Mouse (Mus musculus): ENCODE measurements around the gene Stk38. TPM values are rescaled to one million over a fixed set of nuclear protein-coding genes. Genes with fewer than 3 reads are reported as not detected.
A peak's percentile ranks its signal among the peaks of the same experiment; 100 is the strongest.

The Stk38 gene
- polyA plus RNA-seq (2015; fragmentation: Nextera tagmentation; extraction: Ambion mirVana) = 119 and 128 TPM in 2 replicates

DNA sequence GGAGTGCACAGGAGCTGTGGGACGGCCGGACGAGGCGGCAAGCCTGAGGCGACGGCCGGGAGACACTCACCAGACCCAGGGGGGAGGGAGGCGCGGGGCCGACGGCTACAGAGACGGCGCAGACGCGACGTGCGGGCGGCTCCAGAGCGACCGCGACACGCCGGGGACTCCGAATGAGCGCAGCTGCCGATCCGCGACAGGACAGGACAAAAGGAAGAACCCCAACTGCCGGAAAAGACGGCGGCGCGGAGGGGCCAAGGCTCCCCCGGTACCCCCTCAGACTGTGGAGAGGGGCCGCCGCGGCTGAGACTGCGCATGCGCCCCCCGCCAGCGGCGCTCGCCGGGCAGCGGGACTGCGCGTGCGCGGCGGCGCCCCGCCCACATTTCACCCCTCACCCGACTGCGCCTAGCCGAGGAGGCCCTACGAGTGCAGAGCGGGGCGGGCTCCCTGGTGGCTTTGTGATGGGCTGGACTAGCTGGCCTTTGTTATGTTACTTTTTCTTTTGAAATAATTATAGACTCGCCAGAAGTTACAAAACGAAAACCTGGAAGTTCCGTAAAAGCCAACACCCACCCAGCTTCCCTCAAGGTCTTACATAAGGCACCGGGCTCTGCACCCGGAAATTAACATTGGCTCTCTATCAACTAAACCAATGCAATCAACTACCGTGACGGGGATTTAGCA, at the start of gene Stk38:
Gene Stk38 (minus strand): TSS at position 355 of the 685 bp plus-strand sequence.
- Histone ChIP-seq H3K9me3 (no peaks in the 10 kb centered on the region), H3K4me2 (replicated peaks) (peak within 1 kb of the TSS; percentile 51), H3K36me3 (no peaks in the 10 kb centered on the region), H3K27me3 (no peaks in the 10 kb centered on the region), H3K9ac (replicated peaks) (peak within 1 kb of the TSS; percentile 95), H3K4me1 (peaks cover 29% of the 10 kb centered on the region), H3K27ac (replicated peaks) (peak within 1 kb of the TSS; percentile 91), H3K4me3 (peak within 1 kb of the TSS; percentile 83)
- under 1% methylated on average over 65 of the region's 65 CpGs for WGBS
- ATAC-seq (replicated peaks) = peak; percentile 92

DNA sequence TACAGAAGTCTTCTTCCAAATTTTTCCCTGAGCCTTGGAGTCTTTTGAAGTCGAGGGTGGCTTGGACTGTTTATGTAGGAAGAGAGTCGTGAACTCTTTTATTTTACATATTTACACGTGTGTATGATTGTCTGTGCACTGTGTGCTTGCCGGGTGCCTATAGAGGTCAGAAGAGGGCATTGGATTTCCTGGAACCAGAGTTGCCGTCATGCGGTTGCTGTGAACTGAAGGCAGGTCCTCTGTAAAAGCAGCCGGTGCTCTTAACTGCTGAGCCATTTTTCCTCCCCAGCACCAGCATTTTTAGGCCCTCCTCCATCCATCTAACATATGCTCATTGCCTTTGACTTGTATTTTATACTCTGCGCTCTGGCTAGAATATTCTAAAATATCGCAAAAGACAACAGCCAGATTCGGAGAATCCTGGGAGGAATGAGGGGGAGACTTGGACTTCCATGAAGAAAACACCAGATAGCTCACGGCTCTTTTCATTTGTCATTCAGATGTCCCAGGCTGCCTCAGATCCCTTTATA, 49.6 kb upstream of the Stk38 start:
- Histone ChIP-seq H3K4me1 (peaks cover 13% of the 10 kb centered on the region), H3K36me3 (no peaks in the 10 kb centered on the region), H3K9me3 (no peaks in the 10 kb centered on the region), H3K27me3 (no peaks in the 10 kb centered on the region), H3K9ac (replicated peaks) (no peak overlapping the region), H3K4me2 (replicated peaks) (no peak overlapping the region), H3K4me3 (no peak overlapping the region), H3K27ac (replicated peaks) (no peak overlapping the region)
- 84% methylated on average over 11 of the region's 11 CpGs for WGBS
- ATAC-seq (replicated peaks) = no peak

DNA sequence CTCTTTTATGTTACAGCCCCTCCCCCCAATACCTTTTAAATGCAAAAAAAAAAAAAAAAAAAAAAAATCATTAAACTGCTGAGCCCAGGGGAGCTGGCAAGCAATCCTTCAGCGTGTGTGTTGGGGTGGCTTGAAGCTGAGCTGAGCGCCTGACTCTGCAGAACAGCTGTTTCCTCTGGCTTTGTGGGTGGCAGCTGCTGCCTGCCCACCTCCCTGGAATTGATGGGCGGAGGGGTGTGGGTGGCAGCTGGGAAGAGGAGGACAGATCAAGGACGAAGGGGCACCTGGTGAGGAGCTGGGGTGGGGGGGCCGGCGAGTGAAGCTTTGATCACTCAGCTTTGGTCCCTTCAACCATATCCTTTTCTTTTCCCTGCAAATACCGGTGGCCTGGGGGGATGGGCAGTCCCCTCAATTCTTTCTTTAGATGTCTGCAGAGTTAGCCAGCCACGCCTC, 48.9 kb upstream of the Stk38 start:
- 6% methylated on average over 8 of the region's 8 CpGs for WGBS
- Histone ChIP-seq H3K27me3 (no peaks in the 10 kb centered on the region), H3K4me1 (peaks cover 13% of the 10 kb centered on the region), H3K9me3 (no peaks in the 10 kb centered on the region), H3K36me3 (no peaks in the 10 kb centered on the region), H3K27ac (replicated peaks) (0 out of 2 replicates have a peak overlapping the region, but pooled peaks have one; percentile 43), H3K4me3 (no peak overlapping the region), H3K4me2 (replicated peaks) (no peak overlapping the region), H3K9ac (replicated peaks) (no peak overlapping the region)
- ATAC-seq (replicated peaks) = peak; percentile 43; the same call in 1 of the 2 replicates

DNA sequence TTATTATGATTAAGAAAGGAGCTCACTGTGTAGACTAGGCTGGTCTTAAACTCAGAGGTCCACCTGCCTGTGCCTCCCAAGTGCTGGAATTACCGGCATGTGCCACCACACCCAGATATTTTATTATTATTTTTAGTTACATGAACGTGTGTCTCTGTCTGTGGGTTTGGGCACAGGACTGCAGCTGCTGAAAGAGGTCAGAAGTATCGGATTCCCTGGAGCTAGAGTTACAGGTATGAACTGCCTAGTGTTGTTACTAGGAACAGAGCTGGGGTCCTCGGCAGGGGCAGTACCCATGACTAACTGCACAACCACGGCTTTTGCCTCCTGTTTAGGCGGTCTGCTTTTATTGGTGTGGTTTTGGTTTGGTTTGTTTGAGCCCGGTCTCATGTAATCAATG, 48.4 kb upstream of the Stk38 start:
- H3K27ac ChIP-seq (replicated peaks) = peak overlapping the region; percentile 47; the same call in 1 of the 2 replicates
- no peak for ATAC-seq (replicated peaks)
- WGBS = 55% methylated on average over 7 of the region's 7 CpGs

DNA sequence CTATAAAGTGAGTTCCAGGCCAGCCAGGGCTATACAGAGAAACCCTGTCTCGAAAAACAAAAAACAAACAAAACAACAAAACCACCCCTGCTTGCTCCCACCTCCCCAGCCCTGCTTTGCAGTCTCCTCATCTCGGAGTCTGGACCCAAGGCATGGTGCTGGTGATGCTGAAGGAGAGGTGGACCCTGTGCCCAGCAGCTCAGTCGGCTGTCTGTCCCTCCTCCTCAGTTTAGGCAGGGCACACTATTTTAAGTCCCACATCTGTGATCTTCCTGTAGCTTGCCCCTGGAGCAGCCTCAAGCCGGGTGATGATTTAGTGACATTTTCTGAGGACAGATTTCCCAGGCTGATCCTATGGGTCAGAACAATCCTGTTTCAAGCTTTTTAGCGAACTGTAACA, 47.8 kb upstream of the Stk38 start:
- no peak overlapping the region for H3K4me3 ChIP-seq
- H3K9ac ChIP-seq (replicated peaks) = no peak overlapping the region
- H3K27me3 ChIP-seq = no peaks in the 10 kb centered on the region
- ATAC-seq (replicated peaks) = no peak
- WGBS = 76% methylated on average over 5 of the region's 5 CpGs
- no peaks in the 10 kb centered on the region for H3K36me3 ChIP-seq
- H3K9me3 ChIP-seq = no peaks in the 10 kb centered on the region
- peaks cover 13% of the 10 kb centered on the region for H3K4me1 ChIP-seq
- H3K4me2 ChIP-seq (replicated peaks) = no peak overlapping the region
- no peak overlapping the region for H3K27ac ChIP-seq (replicated peaks)

More for the DNA sequence above, 48.4 kb upstream of the Stk38 start:
- no peak overlapping the region for H3K4me3 ChIP-seq
- H3K9me3 ChIP-seq = no peaks in the 10 kb centered on the region
- H3K4me1 ChIP-seq = peaks cover 13% of the 10 kb centered on the region
- H3K9ac ChIP-seq (replicated peaks) = no peak overlapping the region
- no peak overlapping the region for H3K4me2 ChIP-seq (replicated peaks)
- H3K36me3 ChIP-seq = no peaks in the 10 kb centered on the region
- no peaks in the 10 kb centered on the region for H3K27me3 ChIP-seq

DNA sequence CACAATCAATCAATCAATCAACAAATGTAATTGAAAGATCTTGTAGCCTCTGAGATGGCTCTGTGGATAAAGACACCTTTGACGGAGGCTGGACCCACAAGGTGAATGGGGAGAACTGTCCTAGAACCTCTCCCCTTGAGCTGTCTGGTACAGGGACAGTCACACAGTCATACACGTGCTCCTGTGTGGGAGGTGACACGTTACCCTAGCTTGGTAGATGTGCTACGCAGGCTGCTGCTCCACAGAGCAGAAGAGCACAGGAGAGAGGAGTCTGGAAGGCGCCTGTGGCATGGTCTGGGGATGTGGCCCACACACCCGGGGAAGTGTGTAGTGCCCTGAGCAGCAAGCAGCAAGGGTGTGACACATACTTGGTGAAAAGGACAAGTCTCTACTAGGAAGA, 46.6 kb upstream of the Stk38 start:
- no peak overlapping the region for H3K9ac ChIP-seq (replicated peaks)
- no peak overlapping the region for H3K4me2 ChIP-seq (replicated peaks)
- H3K36me3 ChIP-seq = no peaks in the 10 kb centered on the region
- no peak overlapping the region for H3K27ac ChIP-seq (replicated peaks)
- H3K9me3 ChIP-seq = no peaks in the 10 kb centered on the region
- peaks cover 16% of the 10 kb centered on the region for H3K4me1 ChIP-seq
- 82% methylated on average over 6 of the region's 6 CpGs for WGBS
- ATAC-seq (replicated peaks) = no peak
- H3K4me3 ChIP-seq = no peak overlapping the region
- H3K27me3 ChIP-seq = no peaks in the 10 kb centered on the region

DNA sequence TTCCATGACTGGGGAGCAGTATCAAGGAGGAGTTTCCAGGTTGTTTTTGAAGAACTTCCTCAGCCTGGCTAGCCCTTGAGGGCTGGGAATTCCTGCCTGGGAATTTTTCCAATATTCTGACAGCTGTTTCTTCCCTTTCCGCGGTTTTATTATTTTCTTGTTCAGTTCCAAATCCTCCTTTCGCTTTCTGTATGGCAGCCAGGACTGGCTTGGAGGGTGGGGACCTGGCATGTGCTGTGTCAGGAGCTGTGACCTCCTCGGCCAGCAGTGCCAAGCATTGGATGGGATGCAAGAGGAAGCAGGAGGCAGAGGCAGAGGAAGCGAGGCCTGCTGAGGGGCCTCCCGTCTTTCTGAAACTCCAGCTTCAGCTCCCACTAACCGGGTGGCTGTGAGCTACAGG, 46.0 kb upstream of the Stk38 start:
- no peak overlapping the region for H3K27ac ChIP-seq (replicated peaks)
- H3K27me3 ChIP-seq = no peaks in the 10 kb centered on the region
- H3K36me3 ChIP-seq = no peaks in the 10 kb centered on the region
- H3K4me1 ChIP-seq = peaks cover 18% of the 10 kb centered on the region
- H3K9ac ChIP-seq (replicated peaks) = no peak overlapping the region
- ATAC-seq (replicated peaks) = no peak
- H3K4me2 ChIP-seq (replicated peaks) = no peak overlapping the region
- H3K9me3 ChIP-seq = no peaks in the 10 kb centered on the region
- H3K4me3 ChIP-seq = no peak overlapping the region
- 56% methylated on average over 7 of the region's 7 CpGs for WGBS

DNA sequence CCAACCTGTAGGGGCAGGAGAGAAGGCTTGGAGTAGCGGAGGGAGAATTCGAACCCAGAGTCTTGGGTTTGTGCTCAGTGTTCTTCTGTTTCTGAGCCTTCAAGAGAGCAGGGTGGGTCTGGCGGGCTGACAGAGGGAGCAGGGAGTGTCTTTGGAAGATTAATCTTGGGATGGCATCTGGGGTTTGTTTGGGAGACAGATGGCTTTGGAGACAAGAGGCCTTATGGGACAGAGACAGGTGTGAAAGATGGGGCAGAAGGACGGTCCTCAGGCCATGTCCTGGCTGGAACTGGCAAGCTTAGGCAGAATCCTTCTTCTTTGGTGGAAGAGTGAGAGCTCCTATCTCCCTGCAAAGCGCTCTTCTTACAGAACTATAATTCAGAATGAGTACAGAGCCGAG, 45.3 kb upstream of the Stk38 start:
- ATAC-seq (replicated peaks) = no peak
- Histone ChIP-seq H3K4me3 (no peak overlapping the region), H3K27ac (replicated peaks) (no peak overlapping the region), H3K36me3 (no peaks in the 10 kb centered on the region), H3K4me2 (replicated peaks) (no peak overlapping the region), H3K9me3 (no peaks in the 10 kb centered on the region), H3K27me3 (no peaks in the 10 kb centered on the region), H3K9ac (replicated peaks) (no peak overlapping the region), H3K4me1 (peaks cover 18% of the 10 kb centered on the region)
- WGBS = 88% methylated on average over 6 of the region's 6 CpGs

DNA sequence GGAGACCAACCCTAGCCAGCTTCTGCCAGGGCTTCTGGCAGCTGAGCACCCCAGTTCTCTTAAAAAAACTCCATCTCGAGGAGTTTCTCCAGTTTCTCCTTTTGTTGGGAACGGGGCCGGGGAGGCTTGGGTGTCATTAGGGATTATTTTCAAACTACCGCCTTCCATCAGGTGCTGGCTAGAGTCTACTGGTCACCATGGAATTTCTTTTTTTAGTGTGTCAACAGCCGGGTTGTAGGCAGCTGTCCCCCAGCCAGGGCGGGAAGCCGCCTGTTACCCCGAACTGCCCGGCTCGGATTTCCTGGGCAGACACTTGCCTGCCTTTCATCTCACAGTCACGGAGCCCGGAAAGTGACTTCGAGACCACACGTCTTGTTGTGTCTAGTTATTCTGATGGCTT, 43.0 kb upstream of the Stk38 start:
- WGBS = 71% methylated on average over 14 of the region's 14 CpGs
- Histone ChIP-seq H3K4me1 (peaks cover 13% of the 10 kb centered on the region), H3K4me2 (replicated peaks) (no peak overlapping the region), H3K27ac (replicated peaks) (no peak overlapping the region), H3K9ac (replicated peaks) (no peak overlapping the region), H3K4me3 (no peak overlapping the region), H3K9me3 (no peaks in the 10 kb centered on the region), H3K27me3 (no peaks in the 10 kb centered on the region), H3K36me3 (peaks cover 13% of the 10 kb centered on the region)
- ATAC-seq (replicated peaks) = no peak

DNA sequence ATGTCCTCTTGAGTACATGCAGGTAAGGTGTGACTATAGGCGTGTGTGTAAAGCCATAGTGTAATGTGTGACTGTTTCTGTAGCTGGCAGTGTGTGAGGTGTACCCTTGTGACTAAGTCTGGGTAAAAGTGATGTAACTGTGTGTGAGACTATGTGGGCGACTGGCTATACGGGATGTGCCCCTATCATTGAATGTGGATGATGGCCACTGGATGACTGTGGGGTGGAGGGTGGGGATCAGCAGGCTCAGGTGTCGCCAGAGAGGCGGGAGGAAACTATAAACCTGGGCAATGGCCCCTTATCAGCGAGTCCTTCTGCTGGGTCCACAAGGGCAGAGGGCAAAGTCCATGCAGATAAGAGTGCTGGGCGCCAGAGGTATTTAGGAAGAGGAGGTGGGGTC, 42.1 kb upstream of the Stk38 start:
- H3K9me3 ChIP-seq = no peaks in the 10 kb centered on the region
- H3K4me3 ChIP-seq = no peak overlapping the region
- no peaks in the 10 kb centered on the region for H3K27me3 ChIP-seq
- H3K27ac ChIP-seq (replicated peaks) = no peak overlapping the region
- no peak overlapping the region for H3K9ac ChIP-seq (replicated peaks)
- ATAC-seq (replicated peaks) = no peak
- H3K36me3 ChIP-seq = peaks cover 22% of the 10 kb centered on the region
- peaks cover 13% of the 10 kb centered on the region for H3K4me1 ChIP-seq
- 91% methylated on average over 7 of the region's 7 CpGs for WGBS
- no peak overlapping the region for H3K4me2 ChIP-seq (replicated peaks)

DNA sequence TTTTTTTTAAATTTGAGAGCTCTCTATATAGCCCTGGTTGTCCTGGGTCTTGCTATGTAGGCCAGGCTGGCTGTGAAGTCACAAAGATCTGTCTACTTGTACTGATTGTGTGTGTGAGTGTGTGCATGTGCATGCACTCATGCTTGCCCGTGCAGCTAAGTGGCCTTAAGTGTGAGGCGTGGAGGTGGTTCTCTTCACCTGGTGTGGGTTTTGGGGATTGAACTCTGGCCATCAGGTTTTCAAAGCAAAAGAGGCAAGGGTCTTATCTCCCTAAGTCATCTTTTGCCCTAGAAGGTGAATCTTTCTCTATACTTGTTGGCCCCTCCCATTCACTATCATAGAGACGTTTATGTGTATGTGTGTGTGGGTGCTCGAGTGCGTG, 41.7 kb upstream of the Stk38 start:
- peaks cover 26% of the 10 kb centered on the region for H3K36me3 ChIP-seq
- 82% methylated on average over 5 of the region's 5 CpGs for WGBS
- H3K27me3 ChIP-seq = no peaks in the 10 kb centered on the region
- peaks cover 13% of the 10 kb centered on the region for H3K4me1 ChIP-seq
- 0 out of 2 replicates have a peak overlapping the region, but pooled peaks have one; percentile 28 for H3K27ac ChIP-seq (replicated peaks)
- H3K4me2 ChIP-seq (replicated peaks) = no peak overlapping the region
- no peak for ATAC-seq (replicated peaks)
- no peak overlapping the region for H3K4me3 ChIP-seq
- H3K9me3 ChIP-seq = no peaks in the 10 kb centered on the region
- H3K9ac ChIP-seq (replicated peaks) = no peak overlapping the region

DNA sequence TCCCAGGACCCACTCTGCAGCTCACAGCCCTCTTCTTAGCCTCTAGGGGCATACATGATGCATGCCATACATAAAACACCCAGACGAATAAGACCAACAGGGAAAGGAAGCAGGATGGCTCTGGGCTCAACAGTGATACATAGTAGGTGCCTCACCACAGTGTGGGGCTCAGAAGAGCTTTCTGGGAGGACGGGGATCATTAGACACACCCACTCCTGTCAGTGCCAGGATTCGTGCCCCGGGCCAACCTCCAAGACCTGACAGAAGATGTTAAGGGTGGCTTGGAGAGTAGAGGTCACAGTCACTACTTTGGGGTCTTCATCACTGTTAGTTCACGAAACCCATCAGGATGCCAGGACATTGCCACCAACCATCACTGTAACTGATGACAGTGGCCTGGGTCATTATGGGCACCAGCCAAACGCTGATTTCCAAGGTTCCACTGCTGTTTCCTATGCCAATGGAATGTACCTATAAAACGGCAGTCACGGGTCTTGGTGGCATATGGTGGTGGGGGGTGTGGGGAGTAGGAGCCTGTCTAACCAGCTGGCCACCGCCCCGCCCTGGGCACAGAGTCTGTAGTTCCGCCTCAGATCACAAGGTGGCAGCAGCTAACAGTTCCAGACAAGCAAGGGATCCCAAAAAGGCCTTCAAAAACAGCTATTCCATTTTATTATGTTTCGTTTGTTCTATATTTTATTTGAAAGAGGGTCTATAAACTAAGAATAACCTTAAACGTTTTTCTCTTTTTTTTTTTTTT, 41.1 kb upstream of the Stk38 start:
- WGBS = 21% methylated on average over 13 of the region's 13 CpGs
- no peaks in the 10 kb centered on the region for H3K27me3 ChIP-seq
- no peak overlapping the region for H3K4me2 ChIP-seq (replicated peaks)
- peaks cover 12% of the 10 kb centered on the region for H3K4me1 ChIP-seq
- H3K36me3 ChIP-seq = peaks cover 32% of the 10 kb centered on the region
- no peaks in the 10 kb centered on the region for H3K9me3 ChIP-seq
- no peak overlapping the region; the same call in 1 of the 2 replicates for H3K27ac ChIP-seq (replicated peaks)
- no peak overlapping the region for H3K4me3 ChIP-seq
- no peak overlapping the region for H3K9ac ChIP-seq (replicated peaks)
- peak; percentile 34 for ATAC-seq (replicated peaks)
